In genomic region chr16:35472569-35473275, GRCm38 (mm10) we compare ENCODE assay signal across 21 mouse cellular contexts. TPM values are rescaled to one million over a fixed set of nuclear protein-coding genes. Genes with fewer than 3 reads are reported as not detected.
DNase-seq lines count a peak whose midpoint lies in the region; ATAC-seq and TF ChIP-seq lines count a peak whose summit lies in the region.
"Had no signal": no experiment of that assay in that cellular context is flagged by ENCODE, and none has a peak within 500 bp of the region (broad histone marks: within the 10 kb centered on the region; RNA-seq: fewer than 3 reads in every experiment).

No protein-coding gene starts in this region.

- WGBS in kidney, embryonic 16.5 days: 86% methylated on average over 14 of the region's 14 CpGs
- 34% methylated on average over 14 of the region's 14 CpGs for WGBS in liver, adult 2 months
- 82% methylated on average over 14 of the region's 14 CpGs for WGBS in liver, embryonic 12.5 days (ENCODE audit: insufficient replicate concordance)

- no peak overlapping the region for H3K9ac ChIP-seq in kidney, embryonic 16.5 days (replicated peaks; ENCODE audit: low read length)
- peak overlapping the region; percentile 6; the same call in 1 of the 2 replicates for H3K9ac ChIP-seq in liver, adult 2 months (ENCODE audit: low read depth, low read length)
- no peak overlapping the region for H3K9ac ChIP-seq in liver, embryonic 12.5 days
- H3K9ac ChIP-seq: embryonic facial prominence, embryonic 12.5 days; forebrain, embryonic 13.5 days; limb, embryonic 12.5 days; liver, embryonic 14.5 days; lung, embryonic 15.5 days had no signal

- ATAC-seq in kidney, embryonic 16.5 days (ENCODE audit: low FRiP score, low TSS enrichment): no peak
- no peak for ATAC-seq in liver, embryonic 12.5 days
- ATAC-seq: CD4-positive, CD25-positive, alpha-beta regulatory T cell, adult 4 months; forebrain, embryonic 13.5 days had no signal

- no peak overlapping the region for H3K4me3 ChIP-seq in kidney, embryonic 16.5 days (ENCODE audit: low read length)
- H3K4me3 ChIP-seq in liver, adult 2 months (ENCODE audit: insufficient read depth, low read depth, low read length): no peak overlapping the region
- no peak overlapping the region for H3K4me3 ChIP-seq in liver, embryonic 12.5 days
- H3K4me3 ChIP-seq: embryonic facial prominence, embryonic 12.5 days; erythroblast, embryonic 14.5 days; forebrain, embryonic 13.5 days; heart, embryonic 10.5 days; limb, embryonic 12.5 days; lung, embryonic 15.5 days; midbrain, embryonic 10.5 days had no signal

- TF ChIP-seq POLR2A in liver, adult 2 months (IDR thresholded peaks at IDR 0.05; ENCODE audit: extremely low read depth, insufficient read depth, low read length): no peak

- DNase-seq in adrenal gland, postnatal 10 days: peak; percentile 73
- DNase-seq in adrenal gland, adult 8-10 months: no peak
- peak; percentile 28 for DNase-seq in kidney, adult 11 months
- peak; percentile 58 for DNase-seq in liver, adult 2 months (ENCODE audit: extremely low read depth, low read depth, low spot score)
- no peak for DNase-seq in spleen, adult 18-20 months
- DNase-seq: gastrocnemius, postnatal 36 days; layer of hippocampus, adult 9-11 months; lung, postnatal 4 days; thymus, postnatal 25 days had no signal

- no peaks in the 10 kb centered on the region for H3K9me3 ChIP-seq in kidney, embryonic 16.5 days (ENCODE audit: low read length)
- no peaks in the 10 kb centered on the region for H3K9me3 ChIP-seq in liver, embryonic 12.5 days (replicated peaks)
- H3K9me3 ChIP-seq: embryonic facial prominence, embryonic 12.5 days; forebrain, embryonic 13.5 days; heart, embryonic 10.5 days; limb, embryonic 12.5 days; lung, embryonic 15.5 days; midbrain, embryonic 10.5 days had no signal

- H3K36me3 ChIP-seq in kidney, embryonic 16.5 days (ENCODE audit: insufficient read depth, low read length): no peaks in the 10 kb centered on the region
- H3K36me3 ChIP-seq in liver, adult 2 months (ENCODE audit: control insufficient read depth, insufficient read depth, low read length): no peaks in the 10 kb centered on the region; the same call in 1 of the 2 replicates
- no peaks in the 10 kb centered on the region; the same call in 1 of the 2 replicates for H3K36me3 ChIP-seq in liver, embryonic 12.5 days
- H3K36me3 ChIP-seq: embryonic facial prominence, embryonic 12.5 days; limb, embryonic 12.5 days; lung, embryonic 15.5 days; midbrain, embryonic 10.5 days had no signal

- peaks cover 20% of the 10 kb centered on the region; the same call in 1 of the 2 replicates for H3K79me2 ChIP-seq in liver, adult 2 months (ENCODE audit: control insufficient read depth, insufficient read depth, low read length)

- TF ChIP-seq CTCF in liver, adult 2 months (IDR thresholded peaks at IDR 0.05; ENCODE audit: low read depth, low read length): no peak

- no peak overlapping the region for H3K27ac ChIP-seq in kidney, embryonic 16.5 days (ENCODE audit: low read length)
- peak overlapping the region; percentile 81 for H3K27ac ChIP-seq in liver, adult 2 months (replicated peaks; ENCODE audit: insufficient read depth, low read depth, low read length)
- no peak overlapping the region for H3K27ac ChIP-seq in liver, embryonic 12.5 days
- H3K27ac ChIP-seq: embryonic facial prominence, embryonic 12.5 days; forebrain, embryonic 13.5 days; heart, embryonic 10.5 days; kidney, postnatal 0 days; limb, embryonic 12.5 days; liver, embryonic 14.5 days; lung, embryonic 15.5 days; midbrain, embryonic 10.5 days had no signal

- peaks cover 5% of the 10 kb centered on the region; the same call in 1 of the 2 replicates for H3K4me1 ChIP-seq in kidney, embryonic 16.5 days (ENCODE audit: insufficient read depth, low read length)
- peaks cover 32% of the 10 kb centered on the region for H3K4me1 ChIP-seq in liver, adult 2 months (ENCODE audit: control insufficient read depth, insufficient read depth, low read length)
- H3K4me1 ChIP-seq in liver, embryonic 12.5 days: 0 out of 2 replicates have a peak, but pooled peaks cover 4% of the 10 kb centered on the region
- H3K4me1 ChIP-seq: embryonic facial prominence, embryonic 12.5 days; limb, embryonic 12.5 days had no signal

- H3K27me3 ChIP-seq in kidney, embryonic 16.5 days (ENCODE audit: insufficient read depth, low read length): no peaks in the 10 kb centered on the region
- no peaks in the 10 kb centered on the region for H3K27me3 ChIP-seq in liver, adult 2 months (ENCODE audit: control insufficient read depth, insufficient read depth, low read length)
- H3K27me3 ChIP-seq in liver, embryonic 12.5 days (replicated peaks): no peaks in the 10 kb centered on the region
- H3K27me3 ChIP-seq: embryonic facial prominence, embryonic 12.5 days; forebrain, embryonic 13.5 days; limb, embryonic 12.5 days; lung, embryonic 15.5 days had no signal

- H3K4me2 ChIP-seq in kidney, embryonic 16.5 days (replicated peaks; ENCODE audit: low read depth, low read length): no peak overlapping the region
- no peak overlapping the region for H3K4me2 ChIP-seq in liver, embryonic 12.5 days
- H3K4me2 ChIP-seq: embryonic facial prominence, embryonic 12.5 days; forebrain, embryonic 13.5 days; limb, embryonic 12.5 days; lung, embryonic 15.5 days had no signal

RNA-seq across cellular contexts. Expression of gene Pdia5, which starts 18.0 kb away (rescaled TPM):
- 10 to 100 TPM; 22.6 to 27.0 TPM for total RNA-seq in adrenal gland, postnatal 10 days (2021)
- 10 to 100 TPM; 16.0 to 27.1 (median 22.4) TPM for total RNA-seq in adrenal gland, adult 8-10 months (2022)
- polyA plus RNA-seq in kidney, embryonic 16.5 days (2015; fragmentation: Nextera tagmentation; extraction: Ambion mirVana): 52.5 and 62.0 TPM in 2 replicates
- 38.1 and 41.7 TPM in 2 replicates for total RNA-seq in liver, adult 2 months (2014; rRNA removed)
- 24.2 and 32.2 TPM in 2 replicates for polyA plus RNA-seq in liver, adult 2 months (2012; rRNA removed)
- polyA plus RNA-seq in liver, embryonic 12.5 days (2016; fragmentation: Nextera tagmentation; extraction: Ambion mirVana): 46.5 and 49.4 TPM in 2 replicates
- polyA plus RNA-seq: CD4-positive, CD25-positive, alpha-beta regulatory T cell, adult 4 months had no signal

Comparison
In these comparisons a context has a peak if more than half of its experiments do, and no peak if none do; other contexts are left out.
1. DNase-seq: peak in adrenal gland, postnatal 10 days (single experiment), kidney, adult 11 months (single experiment) and liver, adult 2 months (single experiment); none in adrenal gland, adult 8-10 months (single experiment) and spleen, adult 18-20 months (0 of 2).